Mouse (Mus musculus) liver, embryonic 12.5 days (tissue): ENCODE results near the gene Lclat1. TPM values are rescaled to one million over a fixed set of nuclear protein-coding genes. Genes with fewer than 3 reads are reported as not detected.

Source experiments
- ATAC-seq: fragments of 200-750 bp; cut with Nextera tagmentation; 2 replicates; pipeline ENCODE4 v1.8.0; 2017; ENCODE audit warnings: moderate number of reproducible peaks, mild to moderate bottlenecking, moderate library complexity
- H3K27ac ChIP-seq: fragments of 300-500 bp; sonication (generic); 2 replicates; pipeline ENCODE4 v1.5.1; 2016; ENCODE audit warnings: mild to moderate bottlenecking
- H3K27me3 ChIP-seq: fragments of 300-500 bp; sonication (generic); replicated peaks from 2 replicates; pipeline ENCODE4 v1.6.1; 2016; ENCODE audit warnings: mild to moderate bottlenecking, moderate library complexity
- H3K36me3 ChIP-seq: fragments of 300-500 bp; sonication (generic); 2 replicates; pipeline ENCODE4 v1.6.1; 2016; ENCODE audit warnings: mild to moderate bottlenecking, moderate library complexity
- H3K4me1 ChIP-seq: fragments of 300-500 bp; sonication (generic); 2 replicates; pipeline ENCODE4 v1.6.1; 2016
- H3K4me2 ChIP-seq: fragments of 300-500 bp; sonication (generic); 2 replicates; pipeline ENCODE4 v1.6.1; 2016; ENCODE audit warnings: mild to moderate bottlenecking, moderate library complexity
- H3K4me3 ChIP-seq: fragments of 300-500 bp; sonication (generic); 2 replicates; pipeline ENCODE4 v1.5.1; 2016; ENCODE audit warnings: mild to moderate bottlenecking, moderate library complexity
- H3K9ac ChIP-seq: fragments of 300-500 bp; sonication (generic); 2 replicates; pipeline ENCODE4 v1.6.1; 2016; ENCODE audit warnings: mild to moderate bottlenecking, moderate library complexity
- H3K9me3 ChIP-seq: fragments of 300-500 bp; sonication (generic); replicated peaks from 2 replicates; pipeline ENCODE4 v1.6.1; 2016; ENCODE audit warnings: mild to moderate bottlenecking, moderate library complexity
- WGBS: fragments of 180-500 bp; shearing (Covaris S2); methylation state at CpG from one replicate; pipeline ENCODE4 v1.1.7; 2016; ENCODE audit not compliant: insufficient replicate concordance; 5-methylcytosine and 5-hydroxymethylcytosine counted together
- polyA plus RNA-seq: library from polyadenylated mRNA; unstranded; fragments of >200 nt; fragmentation: Nextera tagmentation; extraction: Ambion mirVana; gene quantifications from 2 replicates; pipeline ENCODE4 v1.2.1, GENCODE M21; 2016

Lclat1 gene
- polyA plus RNA-seq, 1 experiment from 2014 or later, result 4.5 TPM

DNA sequence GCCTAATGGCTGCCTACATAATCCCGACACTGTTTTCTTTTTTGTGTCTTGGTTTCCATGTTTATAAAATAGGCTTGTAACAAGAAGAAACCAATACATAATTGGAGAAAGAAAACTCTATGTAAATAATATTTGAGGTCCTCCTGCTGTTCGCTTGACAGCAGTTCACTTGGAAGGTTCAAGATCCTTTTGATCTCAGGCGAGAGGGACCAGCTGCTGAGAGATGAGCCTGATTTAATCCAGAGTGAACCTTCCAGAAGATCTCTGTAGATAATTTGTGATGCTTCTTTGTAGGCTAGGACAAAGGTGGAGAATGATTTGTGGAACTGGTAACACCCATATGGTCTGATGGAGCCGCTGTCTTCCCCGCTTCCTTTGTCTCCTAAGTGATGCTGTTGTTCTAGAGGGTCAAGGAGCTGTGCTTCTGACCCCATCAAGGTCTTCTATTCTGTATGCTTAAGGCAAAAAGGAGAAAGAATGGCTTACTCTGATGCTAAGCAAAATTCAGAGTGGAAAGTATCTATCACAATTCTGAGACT, 36.0 kb upstream of the Lclat1 start:
- no peak overlapping the region for H3K4me3 ChIP-seq
- 66% methylated on average over 5 of the region's 5 CpGs for WGBS
- H3K4me1 ChIP-seq, result no peaks in the 10 kb centered on the region
- H3K9ac ChIP-seq, result no peak overlapping the region
- ATAC-seq, result no peak
- no peaks in the 10 kb centered on the region for H3K9me3 ChIP-seq
- no peak overlapping the region for H3K4me2 ChIP-seq
- no peaks in the 10 kb centered on the region for H3K27me3 ChIP-seq
- H3K27ac ChIP-seq, result peak overlapping the region; percentile 14; the same call in 1 of the 2 replicates
- H3K36me3 ChIP-seq, result no peaks in the 10 kb centered on the region

DNA sequence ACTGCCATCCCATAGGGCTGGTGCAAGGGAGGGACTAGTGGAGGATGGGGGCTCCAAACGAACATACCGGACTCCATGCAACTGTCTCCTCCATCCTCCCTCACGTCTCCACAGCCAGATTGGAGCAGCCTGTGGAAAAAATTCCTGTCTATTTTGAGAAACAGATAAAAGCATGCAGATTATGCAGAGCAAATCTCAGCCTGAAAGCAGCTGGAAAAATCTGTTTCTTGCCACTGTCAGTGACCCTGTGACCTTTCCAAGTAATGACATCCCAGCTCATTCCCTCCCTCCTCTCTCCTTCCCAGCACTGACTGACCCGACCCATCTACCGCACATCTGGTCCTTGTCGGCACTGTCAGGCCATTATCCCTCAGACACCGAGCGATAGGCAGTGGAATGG, 35.5 kb upstream of the Lclat1 start:
- H3K4me3 ChIP-seq, result no peak overlapping the region
- H3K4me2 ChIP-seq, result no peak overlapping the region
- no peaks in the 10 kb centered on the region for H3K36me3 ChIP-seq
- no peaks in the 10 kb centered on the region for H3K4me1 ChIP-seq
- H3K9ac ChIP-seq, result no peak overlapping the region
- WGBS, result 64% methylated on average over 8 of the region's 8 CpGs
- no peaks in the 10 kb centered on the region for H3K27me3 ChIP-seq
- H3K9me3 ChIP-seq, result no peaks in the 10 kb centered on the region
- peak; percentile 60 for ATAC-seq
- no peak overlapping the region for H3K27ac ChIP-seq

DNA sequence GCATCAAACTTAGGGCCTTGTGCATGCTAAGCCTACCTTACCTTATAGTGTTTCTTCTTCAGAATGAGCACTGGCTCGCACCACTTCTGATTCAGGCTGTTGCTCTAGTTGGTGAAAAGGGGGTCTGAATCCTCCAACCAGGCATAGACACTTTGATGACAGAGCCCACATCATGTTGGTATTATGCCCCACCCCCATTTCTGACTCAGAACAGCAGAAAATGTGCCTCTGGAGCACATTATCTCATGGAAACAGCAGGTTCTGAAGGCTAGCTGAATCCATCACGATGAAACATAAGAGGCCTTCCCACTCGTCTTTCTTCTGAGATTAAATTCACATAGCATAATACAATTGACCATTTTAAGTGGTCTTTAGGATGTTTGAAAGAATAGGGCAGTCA, 33.2 kb upstream of the Lclat1 start:
- Histone ChIP-seq H3K4me3 (no peak overlapping the region), H3K4me1 (no peaks in the 10 kb centered on the region), H3K27ac (no peak overlapping the region), H3K27me3 (no peaks in the 10 kb centered on the region), H3K36me3 (no peaks in the 10 kb centered on the region), H3K4me2 (no peak overlapping the region), H3K9me3 (no peaks in the 10 kb centered on the region), H3K9ac (no peak overlapping the region)
- 57% methylated on average over 3 of the region's 3 CpGs for WGBS
- no peak for ATAC-seq

DNA sequence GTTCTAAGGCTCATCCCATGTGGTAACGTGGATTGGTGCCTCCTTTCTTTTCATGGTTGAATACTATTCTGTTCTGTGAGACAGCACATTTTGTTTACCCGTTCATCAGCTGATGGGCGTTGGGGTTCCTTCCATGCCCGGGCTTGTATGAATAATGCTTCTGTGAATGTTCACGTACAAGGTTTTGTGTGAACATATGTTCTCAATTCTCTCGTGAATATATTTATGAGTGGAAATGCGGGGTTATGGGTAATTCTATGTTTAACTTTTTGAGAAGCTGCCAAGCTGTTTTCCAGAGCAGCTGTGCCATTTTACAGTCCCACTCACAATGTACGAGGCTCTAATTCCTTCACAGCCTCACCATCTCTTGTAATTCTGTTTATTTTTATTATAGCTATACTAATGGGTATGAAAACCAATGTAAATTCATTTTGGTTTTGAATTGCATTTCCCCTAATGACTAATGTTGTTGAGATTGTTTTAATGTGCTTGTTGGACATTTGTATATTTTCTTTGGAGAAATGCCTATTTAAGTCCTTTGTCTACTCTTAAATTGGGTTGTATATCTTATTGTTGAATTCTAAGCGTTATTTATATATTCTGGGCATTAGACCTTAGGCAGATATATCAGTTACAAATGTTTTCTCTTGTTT, 32.4 kb upstream of the Lclat1 start:
- Histone ChIP-seq H3K27me3 (no peaks in the 10 kb centered on the region), H3K36me3 (no peaks in the 10 kb centered on the region), H3K4me1 (no peaks in the 10 kb centered on the region), H3K4me3 (no peak overlapping the region), H3K9me3 (no peaks in the 10 kb centered on the region), H3K4me2 (no peak overlapping the region), H3K9ac (no peak overlapping the region), H3K27ac (no peak overlapping the region)
- ATAC-seq, result no peak
- WGBS, result 71% methylated on average over 9 of the region's 9 CpGs

DNA sequence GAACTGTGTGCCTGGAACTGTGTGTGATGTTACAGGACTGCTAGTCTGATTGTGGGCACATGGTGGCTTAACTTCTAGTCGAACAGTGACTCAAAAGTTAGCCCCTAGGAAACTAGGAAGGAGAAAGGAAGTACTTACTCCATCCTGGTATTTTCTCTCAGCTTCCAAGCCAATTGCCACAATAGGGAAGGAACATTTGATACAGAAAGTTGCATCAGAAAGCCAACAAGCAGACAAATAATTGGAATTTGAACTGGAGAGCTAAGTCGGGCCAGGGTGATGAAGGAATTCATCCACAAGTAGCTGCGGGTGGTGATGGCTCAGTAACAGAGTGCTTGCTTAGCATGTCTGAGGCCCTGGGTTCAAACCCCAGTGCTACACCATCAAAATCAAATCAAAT, 30.1 kb upstream of the Lclat1 start:
- no peak overlapping the region for H3K4me2 ChIP-seq
- H3K27me3 ChIP-seq, result no peaks in the 10 kb centered on the region
- no peaks in the 10 kb centered on the region for H3K9me3 ChIP-seq
- no peak for ATAC-seq
- no peak overlapping the region for H3K4me3 ChIP-seq
- 56% methylated on average over 3 of the region's 3 CpGs for WGBS
- H3K36me3 ChIP-seq, result no peaks in the 10 kb centered on the region
- no peak overlapping the region for H3K27ac ChIP-seq
- no peaks in the 10 kb centered on the region for H3K4me1 ChIP-seq
- H3K9ac ChIP-seq, result no peak overlapping the region

DNA sequence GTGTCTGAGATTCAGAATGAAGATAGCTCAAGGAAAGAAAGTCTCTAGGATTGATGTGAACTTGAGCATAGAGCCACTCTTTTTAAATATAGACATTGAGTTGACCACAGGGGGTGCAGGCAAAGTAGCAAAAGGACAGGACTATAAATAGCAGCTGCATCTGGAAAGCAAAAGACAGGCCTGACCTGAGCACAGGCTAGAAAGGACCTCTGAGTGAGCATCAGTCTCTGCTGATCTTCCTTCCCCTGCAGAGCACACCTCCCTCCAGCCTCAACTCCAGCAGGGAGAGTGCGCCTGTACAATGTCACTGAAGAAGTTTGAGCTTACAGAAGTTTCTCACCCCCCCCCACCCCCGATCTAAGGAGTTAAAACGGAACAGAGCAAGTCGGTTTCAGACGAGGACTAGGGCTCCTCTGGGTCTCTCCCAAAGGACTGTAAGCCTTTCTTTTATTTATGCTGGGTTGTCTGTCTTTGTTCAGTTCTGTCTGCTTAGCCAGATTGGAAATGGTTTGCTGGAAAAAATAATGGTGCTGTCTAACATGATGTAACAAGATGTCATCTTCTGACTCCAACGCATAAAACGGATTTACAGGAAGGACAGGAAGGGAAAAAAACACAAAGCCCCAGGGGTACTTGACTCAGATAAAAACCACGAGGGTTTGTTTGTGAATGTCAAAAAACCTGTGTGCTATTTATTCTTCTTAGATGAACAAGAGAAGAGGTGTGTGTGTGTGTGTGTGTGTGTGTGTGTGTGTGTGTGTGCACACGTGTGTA, 26.2 kb upstream of the Lclat1 start:
- Histone ChIP-seq H3K9me3 (no peaks in the 10 kb centered on the region), H3K4me2 (no peak overlapping the region), H3K9ac (no peak overlapping the region), H3K27ac (no peak overlapping the region), H3K4me1 (no peaks in the 10 kb centered on the region), H3K4me3 (no peak overlapping the region), H3K27me3 (peaks cover 3% of the 10 kb centered on the region; the same call in 1 of the 2 replicates), H3K36me3 (no peaks in the 10 kb centered on the region)
- WGBS, result 36% methylated on average over 9 of the region's 9 CpGs
- no peak for ATAC-seq

DNA sequence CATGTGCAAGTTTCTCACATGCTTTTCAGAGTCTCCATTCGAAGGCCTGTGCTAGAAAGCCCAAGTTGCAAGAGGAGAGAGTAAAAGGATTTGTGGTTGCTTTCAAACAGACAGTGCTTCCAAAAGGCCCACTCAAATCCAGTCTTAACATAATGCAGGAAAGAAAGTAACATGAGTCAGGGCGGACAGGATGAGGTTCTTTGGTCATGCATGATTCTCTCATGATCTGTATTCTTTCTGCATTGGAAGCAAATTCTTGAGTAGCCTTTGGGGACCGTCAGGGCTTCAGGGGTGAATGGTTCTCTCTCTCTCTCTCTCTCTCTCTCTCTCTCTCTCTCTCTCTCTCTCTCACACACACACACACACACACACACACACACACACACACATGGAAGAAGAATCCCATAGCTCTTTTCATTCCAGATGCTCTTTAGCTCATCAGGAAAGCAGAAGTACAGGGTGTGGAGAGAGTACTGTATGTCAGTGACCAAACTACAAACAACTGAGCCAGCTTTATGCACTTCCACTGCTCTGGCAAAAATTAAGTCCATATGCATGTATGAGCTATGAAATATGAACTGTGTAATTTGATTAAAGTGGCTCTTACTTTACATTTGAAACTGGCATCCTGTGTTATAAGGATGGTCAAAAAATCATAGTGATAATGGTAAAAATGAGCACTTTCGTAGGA, 25.1 kb upstream of the Lclat1 start:
- no peak overlapping the region for H3K9ac ChIP-seq
- no peaks in the 10 kb centered on the region for H3K36me3 ChIP-seq
- H3K4me2 ChIP-seq, result no peak overlapping the region
- 55% methylated on average over 4 of the region's 4 CpGs for WGBS
- no peak overlapping the region for H3K4me3 ChIP-seq
- H3K27me3 ChIP-seq, result peaks cover 4% of the 10 kb centered on the region; the same call in 1 of the 2 replicates
- no peak for ATAC-seq
- peaks cover 3% of the 10 kb centered on the region; the same call in 1 of the 2 replicates for H3K4me1 ChIP-seq
- no peaks in the 10 kb centered on the region for H3K9me3 ChIP-seq
- no peak overlapping the region for H3K27ac ChIP-seq

DNA sequence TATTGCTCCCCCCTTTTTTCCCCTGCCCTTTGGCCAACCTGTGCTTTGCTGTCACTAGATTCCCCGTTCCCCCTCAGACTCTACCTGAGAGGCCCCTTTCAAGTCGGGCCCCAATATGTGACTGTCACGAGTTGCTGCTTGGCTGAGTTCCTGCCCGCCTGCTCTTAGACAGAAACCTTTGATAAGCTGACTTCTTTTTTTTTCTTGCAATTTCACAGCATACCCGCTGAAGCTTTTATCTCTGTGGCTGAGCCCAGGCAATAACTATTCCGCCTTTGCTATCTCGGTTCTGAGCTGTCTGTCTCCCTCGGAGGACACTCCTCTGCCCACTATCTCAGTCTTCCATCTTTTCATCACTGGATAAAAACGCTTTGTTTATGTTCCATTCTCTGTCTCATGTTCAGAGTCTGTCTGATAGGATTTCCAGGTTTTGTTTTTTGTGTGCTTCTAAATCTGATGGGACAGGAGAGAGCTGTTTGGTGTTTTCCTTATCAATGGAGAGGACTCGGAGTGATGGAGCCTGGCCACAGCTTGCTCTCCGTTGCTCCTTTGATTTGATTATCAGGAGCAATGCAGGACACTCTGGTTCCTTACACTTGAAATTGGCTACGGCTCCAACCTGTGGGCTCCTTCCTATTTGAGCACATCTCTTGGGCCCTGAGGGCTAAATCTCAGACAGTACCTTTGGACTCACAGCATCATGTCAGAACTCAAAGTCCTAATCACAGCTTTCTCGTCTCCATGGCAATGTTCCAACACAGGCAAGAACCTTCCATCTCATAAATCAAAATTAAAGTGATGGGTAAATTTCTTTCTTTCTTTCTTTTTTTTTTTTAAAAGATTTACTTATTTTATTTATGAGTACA, 20.5 kb upstream of the Lclat1 start:
- Histone ChIP-seq H3K36me3 (no peaks in the 10 kb centered on the region), H3K27ac (no peak overlapping the region), H3K4me1 (peaks cover 3% of the 10 kb centered on the region; the same call in 1 of the 2 replicates), H3K4me3 (no peak overlapping the region), H3K27me3 (peaks cover 4% of the 10 kb centered on the region; the same call in 1 of the 2 replicates), H3K4me2 (no peak overlapping the region), H3K9ac (no peak overlapping the region), H3K9me3 (no peaks in the 10 kb centered on the region)
- 11% methylated on average over 13 of the region's 13 CpGs for WGBS
- peak; percentile 40; the same call in 1 of the 2 replicates for ATAC-seq

DNA sequence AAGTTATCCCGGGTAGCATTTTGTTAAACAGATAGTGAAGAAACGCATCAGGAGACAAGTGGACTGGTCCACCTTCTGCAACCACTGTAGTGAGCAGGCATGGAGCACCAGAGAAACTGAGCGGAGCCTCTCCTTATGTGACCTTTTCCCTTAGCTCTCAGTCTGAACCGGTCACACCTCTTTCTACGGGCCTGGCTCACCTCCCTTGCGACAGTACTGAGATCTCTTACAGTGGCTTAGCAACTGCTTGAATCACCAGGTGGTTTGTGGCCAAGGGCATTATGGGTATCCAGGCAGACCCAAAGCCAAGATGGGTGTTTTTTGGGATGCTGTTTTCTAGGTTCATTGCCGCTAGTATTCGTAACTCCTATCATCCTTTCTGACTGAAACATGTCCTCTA, 16.4 kb upstream of the Lclat1 start:
- H3K36me3 ChIP-seq, result no peaks in the 10 kb centered on the region
- H3K27me3 ChIP-seq, result peaks cover 2% of the 10 kb centered on the region; the same call in 1 of the 2 replicates
- no peak overlapping the region for H3K4me3 ChIP-seq
- no peak overlapping the region for H3K9ac ChIP-seq
- no peak overlapping the region for H3K4me2 ChIP-seq
- no peak overlapping the region for H3K27ac ChIP-seq
- no peaks in the 10 kb centered on the region for H3K9me3 ChIP-seq
- ATAC-seq, result no peak
- WGBS, result 74% methylated on average over 8 of the region's 8 CpGs
- peaks cover 3% of the 10 kb centered on the region; the same call in 1 of the 2 replicates for H3K4me1 ChIP-seq

DNA sequence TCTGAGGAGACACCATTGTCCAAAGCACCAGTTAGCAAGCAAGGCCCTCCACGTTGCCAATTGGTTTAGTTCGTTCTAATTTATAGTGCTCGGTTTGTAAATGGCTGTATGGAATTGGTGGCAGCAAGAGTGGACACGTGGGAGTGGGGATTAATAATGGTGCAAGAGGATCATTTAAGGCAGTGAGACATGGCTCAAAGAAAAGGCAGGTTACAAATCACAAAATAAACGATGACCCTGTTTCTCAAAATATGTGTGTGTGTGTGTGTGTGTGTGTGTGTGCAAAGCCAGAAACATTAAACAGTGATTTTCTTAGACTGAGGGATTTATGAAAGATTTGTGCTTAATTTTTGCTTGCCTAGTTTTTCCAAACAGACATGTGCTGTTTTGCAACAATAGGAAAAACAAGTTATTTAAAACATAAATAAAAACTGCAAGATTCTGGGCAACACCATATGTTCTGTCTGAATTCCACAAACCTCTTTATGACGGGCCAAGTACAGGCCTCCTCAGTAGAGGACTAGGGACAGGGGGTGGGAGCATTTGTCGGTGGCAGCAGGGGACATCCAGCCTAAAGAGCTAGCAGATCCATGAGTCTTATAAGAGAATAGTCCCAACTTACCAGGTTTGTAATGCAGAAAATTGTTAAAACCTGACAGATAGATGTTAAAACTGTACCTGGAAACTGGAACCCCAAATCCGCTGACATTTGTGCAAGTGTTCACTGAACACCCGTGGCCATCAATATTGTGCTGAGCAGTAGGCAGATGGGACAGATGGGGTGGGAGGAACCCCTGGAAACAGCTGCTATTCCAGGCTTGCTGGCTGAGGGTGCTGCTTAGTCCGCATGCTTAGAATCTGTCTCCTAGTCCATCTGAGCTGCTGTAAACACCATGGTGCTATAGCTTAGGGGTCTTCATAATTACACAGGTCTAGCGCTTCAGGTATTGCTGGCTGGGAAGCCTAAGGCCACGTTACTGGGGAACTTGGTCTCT, 15.4 kb upstream of the Lclat1 start:
- Histone ChIP-seq H3K27ac (no peak overlapping the region), H3K4me3 (no peak overlapping the region), H3K9ac (no peak overlapping the region), H3K4me1 (no peaks in the 10 kb centered on the region), H3K27me3 (no peaks in the 10 kb centered on the region), H3K9me3 (no peaks in the 10 kb centered on the region), H3K36me3 (no peaks in the 10 kb centered on the region), H3K4me2 (no peak overlapping the region)
- no peak for ATAC-seq
- 71% methylated on average over 12 of the region's 12 CpGs for WGBS
